Mouse (Mus musculus): ENCODE measurements around the gene Zfp574.

Zfp574 gene

GRCm38 (mm10) chr7:25112178-25112955, 40.0 kb downstream of the Zfp574 start:
- DNase-seq (ENCODE audit: low spot score in 2 of 2) = no peak

- no peak for DNase-seq (ENCODE audit: low spot score in 2 of 2)
These were observed 40.7 kb downstream of the Zfp574 start for GRCm38 (mm10) chr7:25112956-25113603.

DNA sequence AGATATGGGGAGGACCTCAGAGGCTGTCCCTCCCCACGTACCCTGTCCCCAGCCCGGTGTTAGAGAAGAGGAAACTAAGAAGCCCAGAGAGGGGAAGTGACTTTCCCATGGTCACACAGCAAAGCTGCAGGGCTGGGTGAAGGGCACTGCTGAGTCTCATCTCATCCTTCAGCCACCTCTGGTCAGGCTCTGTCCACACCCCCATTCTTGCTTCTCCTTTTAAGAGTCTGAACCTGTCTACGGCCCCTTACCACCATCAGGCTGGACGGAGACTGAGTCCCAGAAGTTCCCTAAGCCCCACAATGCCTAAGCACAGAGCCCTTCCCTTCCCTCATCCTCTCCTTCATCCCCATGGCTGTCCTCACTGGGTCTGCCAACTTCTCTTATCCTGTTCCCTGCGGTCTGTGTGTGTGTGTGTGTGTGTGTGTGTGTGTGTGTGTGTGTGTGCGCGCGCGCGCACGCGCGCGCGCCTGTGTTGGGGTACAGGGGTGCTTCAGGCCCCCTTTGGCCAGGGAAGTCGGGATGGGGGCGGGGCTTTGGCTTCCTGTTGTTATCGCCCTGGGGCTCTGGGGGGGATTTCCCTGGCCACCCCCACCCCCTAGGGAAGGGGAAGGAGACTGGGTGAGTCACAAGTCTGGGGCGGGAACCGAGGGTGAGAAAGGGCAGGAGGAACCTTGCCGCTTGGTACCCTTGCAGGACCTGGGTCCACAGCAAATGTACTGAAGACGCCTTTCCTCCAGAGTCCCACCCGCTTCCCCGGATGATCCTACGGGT, 47.9 kb downstream of the Zfp574 start:
- DNase-seq (ENCODE audit: low spot score in 2 of 2) = no peak

- DNase-seq (ENCODE audit: low spot score in 2 of 2) = no peak
These were observed 48.9 kb downstream of the Zfp574 start for GRCm38 (mm10) chr7:25121240-25121786.

DNA sequence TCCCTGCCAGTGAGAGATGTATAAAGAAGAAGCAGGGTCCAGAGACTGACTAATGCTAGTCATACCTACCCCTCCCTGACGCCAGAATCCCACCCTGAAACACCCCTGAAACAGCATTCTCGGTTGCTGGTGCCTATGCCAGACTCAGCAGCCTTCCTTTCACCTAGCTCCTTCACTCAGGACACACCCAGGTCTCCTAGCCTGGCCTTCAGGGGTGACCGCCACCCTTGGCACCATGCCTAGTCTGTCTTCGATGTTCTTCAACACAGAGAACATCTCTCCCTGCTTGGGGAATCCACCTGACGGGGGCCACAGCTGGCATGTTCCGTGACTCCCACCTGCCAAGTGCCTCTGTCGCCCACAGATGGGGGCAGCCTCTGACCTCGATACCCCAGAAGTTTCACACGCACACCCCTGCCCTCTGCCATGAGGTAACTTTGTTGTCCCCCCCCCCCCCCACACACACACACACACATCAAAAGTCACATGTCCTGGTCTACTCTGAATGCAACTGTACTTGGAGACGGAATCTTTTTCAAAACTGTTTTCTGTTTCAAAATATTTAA, 53.4 kb downstream of the Zfp574 start:
- no peak for DNase-seq (ENCODE audit: low spot score in 2 of 2)

- no peak for DNase-seq (ENCODE audit: low spot score in 2 of 2)
These were observed 55.6 kb downstream of the Zfp574 start for GRCm38 (mm10) chr7:25127971-25128370.

GRCm38 (mm10) chr7:25129390-25129979, 57.1 kb downstream of the Zfp574 start:
- no peak for DNase-seq (ENCODE audit: low spot score in 2 of 2)

DNA sequence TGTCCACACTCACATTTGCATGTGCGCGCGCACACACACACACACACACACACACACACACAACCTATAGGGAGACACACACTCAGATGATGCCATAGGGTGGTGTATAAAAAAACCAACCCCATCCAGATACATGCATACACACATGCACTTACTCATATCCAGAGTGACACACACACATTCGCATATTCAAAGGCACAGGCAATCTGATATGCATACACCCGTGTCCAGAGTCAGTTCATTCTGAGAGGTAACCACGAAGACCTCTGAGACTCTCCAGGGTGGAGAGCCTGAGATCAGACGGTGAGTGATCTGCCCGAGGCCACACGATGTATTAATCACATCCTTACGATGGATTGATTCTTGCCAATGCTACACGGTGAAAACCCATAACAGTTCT, 58.2 kb downstream of the Zfp574 start:
- no peak for DNase-seq (ENCODE audit: low spot score in 2 of 2)

- no peak for DNase-seq (ENCODE audit: low spot score in 2 of 2)
These were observed 58.9 kb downstream of the Zfp574 start for GRCm38 (mm10) chr7:25131247-25131646.

DNA sequence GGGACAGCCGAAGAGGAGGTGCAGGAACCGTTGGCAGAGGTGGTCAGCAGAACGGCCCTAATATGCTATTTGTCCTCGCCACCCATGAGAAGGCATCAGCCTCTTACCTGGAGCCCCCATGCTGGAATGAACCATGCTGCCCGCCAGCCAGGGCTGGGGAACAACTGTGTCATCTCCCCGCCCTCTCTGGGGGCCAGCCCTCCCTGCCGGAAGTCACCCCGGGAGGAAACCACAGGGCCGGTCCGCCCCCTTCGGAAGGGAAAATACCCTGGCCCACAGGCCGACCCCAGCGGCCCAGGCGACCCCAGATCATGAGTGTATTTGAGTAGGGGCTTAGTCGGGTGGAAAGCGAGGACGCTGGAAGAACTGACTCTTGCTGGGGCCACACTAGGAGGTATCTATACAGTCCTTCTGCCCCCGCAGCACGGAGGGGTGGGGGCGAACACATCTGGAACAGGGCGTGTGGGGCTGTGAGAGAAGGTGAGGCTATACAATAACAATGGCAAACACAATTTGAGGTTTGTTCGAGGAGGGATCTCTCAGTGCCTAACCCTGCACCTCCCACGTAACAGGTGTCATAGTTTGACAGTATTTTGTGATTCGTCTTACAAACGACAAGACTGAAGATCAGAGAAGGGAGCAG, 60.1 kb downstream of the Zfp574 start:
- no peak for DNase-seq (ENCODE audit: low spot score in 2 of 2)

Measured in right cerebral cortex, postnatal 36 days (tissue).